Mouse (Mus musculus) stomach, postnatal 0 days (tissue): ENCODE measurements around the gene Tspan33. TPM values are rescaled to one million over a fixed set of nuclear protein-coding genes. Genes with fewer than 3 reads are reported as not detected.

Experiments
- ATAC-seq: fragments of 200-750 bp; cut with Nextera tagmentation; 2 replicates; pipeline ENCODE4 v1.8.0; 2017; ENCODE audit not compliant: low FRiP score, low TSS enrichment
- DNase-seq: peaks from one replicate; pipeline ENCODE4 v3.0.0-alpha.2; 2016; ENCODE audit warnings: low spot score
- H3K27ac ChIP-seq: fragments of 300-500 bp; sonication (generic); replicated peaks from 2 replicates; pipeline ENCODE4 v1.5.1; 2014; ENCODE audit warnings: mild to moderate bottlenecking, control low read depth
- H3K27me3 ChIP-seq: fragments of 300-500 bp; sonication (generic); 2 replicates; pipeline ENCODE4 v1.6.1; 2014; ENCODE audit warnings: low read length; ENCODE audit not compliant: control insufficient read depth, insufficient read depth
- H3K36me3 ChIP-seq: fragments of 300-500 bp; sonication (generic); 2 replicates; pipeline ENCODE4 v1.6.1; 2014; ENCODE audit warnings: low read length, mixed read lengths; ENCODE audit not compliant: control insufficient read depth, insufficient read depth
- H3K4me1 ChIP-seq: fragments of 300-500 bp; sonication (generic); replicated peaks from 2 replicates; pipeline ENCODE4 v1.6.1; 2014; ENCODE audit warnings: antibody characterized with exemption; ENCODE audit not compliant: control insufficient read depth, insufficient read depth
- H3K4me2 ChIP-seq: fragments of 300-500 bp; sonication (generic); replicated peaks from 2 replicates; pipeline ENCODE4 v1.6.1; 2014; ENCODE audit warnings: low read depth, mild to moderate bottlenecking, control low read depth, moderate library complexity
- H3K4me3 ChIP-seq: fragments of 300-500 bp; sonication (generic); 2 replicates; pipeline ENCODE4 v1.5.1; 2014; ENCODE audit warnings: low read depth, low read length, control low read depth
- H3K9ac ChIP-seq: fragments of 300-500 bp; sonication (generic); 2 replicates; pipeline ENCODE4 v1.6.1; 2014; ENCODE audit warnings: mild to moderate bottlenecking, low read length, control low read depth, mixed read lengths
- H3K9me3 ChIP-seq: fragments of 300-500 bp; sonication (generic); 2 replicates; pipeline ENCODE4 v1.6.1; 2016; ENCODE audit warnings: low read length; ENCODE audit not compliant: control insufficient read depth
- CTCF ChIP-seq: IDR thresholded peaks from 2 replicates; pipeline ENCODE4 v1.5.1; 2016; ENCODE audit warnings: antibody characterized with exemption, low read depth, mild to moderate bottlenecking, moderate library complexity
- EP300 ChIP-seq: optimal IDR thresholded peaks from 2 replicates; pipeline ENCODE3; 2016; ENCODE audit warnings: antibody characterized with exemption
- WGBS: fragments of 180-500 bp; shearing (Covaris S2); extraction: QIAGEN DNeasy Blood & Tissue Kit; methylation state at CpG from one replicate; pipeline ENCODE4 v1.1.7; 2014; 5-methylcytosine and 5-hydroxymethylcytosine counted together
- polyA plus RNA-seq: library from polyadenylated mRNA; unstranded; fragments of >200 nt; fragmentation: Nextera tagmentation; extraction: Ambion mirVana; gene quantifications from 2 replicates; pipeline ENCODE4 v1.2.1, GENCODE M21; 2015

The Tspan33 gene
- polyA plus RNA-seq, 1 experiment from 2014 or later, result 4.0 TPM

DNA sequence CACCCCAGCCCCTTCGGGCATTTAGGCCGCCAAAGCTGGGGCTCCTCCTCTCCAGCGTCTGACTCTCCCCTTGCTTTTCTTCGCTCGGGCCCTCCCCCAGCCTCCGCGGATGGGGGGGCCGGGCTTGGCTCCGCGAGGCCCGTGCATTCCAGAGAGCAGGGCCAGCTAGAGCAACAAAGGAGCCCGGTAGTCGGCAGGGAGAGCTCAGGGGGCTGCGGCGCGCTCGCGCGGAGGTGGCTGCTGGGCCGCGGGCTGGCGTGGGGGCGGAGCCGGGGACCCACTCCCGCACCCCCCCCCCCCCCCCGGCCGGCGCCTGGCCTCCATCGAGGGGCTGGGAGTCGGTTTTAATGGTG lies 41.3 kb downstream of the Tspan33 start, which contains the start of gene Smo:
Gene Smo, plus strand, starts transcription at position 168 of the 353 bp plus-strand sequence.
- 2% methylated on average over 17 of the region's 30 CpGs for WGBS
- DNase-seq, result peak; percentile 86
- Histone ChIP-seq H3K27me3 (no peaks in the 10 kb centered on the region), H3K36me3 (no peaks in the 10 kb centered on the region; the same call in 1 of the 2 replicates), H3K9me3 (no peaks in the 10 kb centered on the region), H3K9ac (peak within 1 kb of the TSS; percentile 99), H3K4me1 (no peaks in the 10 kb centered on the region; the same call in 1 of the 2 replicates), H3K27ac (peak within 1 kb of the TSS; percentile 97), H3K4me3 (peak within 1 kb of the TSS; percentile 85), H3K4me2 (peak within 1 kb of the TSS; percentile 81)
- TF ChIP-seq CTCF, result no peak
- no peak for TF ChIP-seq EP300
- peak; percentile 92 for ATAC-seq

- Histone ChIP-seq H3K9me3 (no peaks in the 10 kb centered on the region), H3K36me3 (no peaks in the 10 kb centered on the region; the same call in 1 of the 2 replicates), H3K4me3 (peak overlapping the region; percentile 85), H3K9ac (peak overlapping the region; percentile 99), H3K27ac (peak overlapping the region; percentile 97), H3K4me2 (peak overlapping the region; percentile 81), H3K27me3 (no peaks in the 10 kb centered on the region), H3K4me1 (no peaks in the 10 kb centered on the region; the same call in 1 of the 2 replicates)
- WGBS, result under 1% methylated on average over 71 of the region's 75 CpGs
- TF ChIP-seq CTCF (no peak), EP300 (no peak)
- DNase-seq, result peak; percentile 81
- ATAC-seq, result peak; percentile 76
These were observed 41.8 kb downstream of the Tspan33 start for GRCm38 (mm10) chr6:29735689-29736451.

DNA sequence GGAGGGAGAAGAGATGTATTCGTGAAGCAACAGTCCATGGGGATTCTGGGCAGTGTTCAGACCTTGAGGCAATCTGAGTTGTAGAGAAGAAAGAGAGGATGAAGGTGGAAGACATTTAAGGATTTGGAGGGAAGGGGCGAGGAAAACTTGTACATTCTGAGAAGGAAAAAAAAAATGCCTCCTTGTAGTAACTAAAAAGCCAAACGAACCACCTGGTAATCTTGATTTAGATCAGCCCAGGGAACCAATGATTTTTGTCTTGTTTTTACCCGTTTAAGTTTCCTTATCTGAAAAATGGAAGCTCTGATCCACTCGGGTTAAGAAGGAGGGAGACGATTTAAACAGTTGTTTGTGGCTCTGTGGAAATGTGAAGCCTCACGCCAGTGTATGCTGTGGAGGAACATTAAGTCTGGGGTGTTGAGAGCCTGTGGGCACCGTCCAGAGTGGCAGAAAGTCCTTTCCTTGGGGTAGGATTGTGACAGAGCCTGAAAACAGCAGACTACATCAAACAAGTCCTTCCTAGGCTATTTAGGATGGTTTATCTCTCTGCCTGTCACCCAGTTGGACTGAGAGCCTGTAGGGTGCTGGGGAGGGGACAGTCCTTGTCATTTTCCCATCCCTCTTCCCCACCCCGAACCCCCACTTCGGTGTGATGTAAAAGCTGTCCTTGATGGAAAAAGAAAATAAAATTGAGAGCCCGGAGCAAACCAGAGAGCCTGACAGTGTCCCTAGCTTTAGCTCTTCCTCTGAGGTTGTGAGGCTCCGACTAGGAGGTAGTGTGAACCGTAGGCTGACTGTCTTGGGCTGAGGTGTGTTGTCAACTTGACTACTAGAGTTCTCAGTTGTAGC lies 42.8 kb downstream of the Tspan33 start:
- Histone ChIP-seq H3K27me3 (no peaks in the 10 kb centered on the region), H3K4me2 (peak overlapping the region; percentile 81), H3K9me3 (no peaks in the 10 kb centered on the region), H3K27ac (peak overlapping the region; percentile 97), H3K36me3 (no peaks in the 10 kb centered on the region; the same call in 1 of the 2 replicates), H3K4me3 (peak overlapping the region; percentile 85), H3K9ac (peak overlapping the region; percentile 99), H3K4me1 (no peaks in the 10 kb centered on the region; the same call in 1 of the 2 replicates)
- ATAC-seq (no peak), DNase-seq (no peak)
- TF ChIP-seq EP300 (no peak), CTCF (no peak)
- 6% methylated on average over 13 of the region's 13 CpGs for WGBS

- WGBS, result 81% methylated on average over 3 of the region's 3 CpGs
- Histone ChIP-seq H3K9me3 (peaks cover 11% of the 10 kb centered on the region), H3K4me3 (no peak overlapping the region), H3K9ac (no peak overlapping the region), H3K27ac (no peak overlapping the region), H3K4me2 (no peak overlapping the region), H3K27me3 (no peaks in the 10 kb centered on the region), H3K4me1 (no peaks in the 10 kb centered on the region), H3K36me3 (no peaks in the 10 kb centered on the region; the same call in 1 of the 2 replicates)
- no peak for ATAC-seq
- DNase-seq, result no peak
- TF ChIP-seq EP300, result no peak
- no peak for TF ChIP-seq CTCF
These were observed 57.6 kb downstream of the Tspan33 start for GRCm38 (mm10) chr6:29751466-29752152.

GRCm38 (mm10) chr6:29753336-29753735 lies 59.3 kb downstream of the Tspan33 start:
- no peak overlapping the region for H3K4me3 ChIP-seq
- no peaks in the 10 kb centered on the region for H3K27me3 ChIP-seq
- H3K4me2 ChIP-seq, result no peak overlapping the region
- ATAC-seq (no peak), DNase-seq (no peak)
- H3K27ac ChIP-seq, result no peak overlapping the region
- TF ChIP-seq EP300, result no peak
- TF ChIP-seq CTCF, result no peak
- peaks cover 6% of the 10 kb centered on the region for H3K9me3 ChIP-seq
- no peaks in the 10 kb centered on the region for H3K4me1 ChIP-seq
- H3K36me3 ChIP-seq, result peaks cover 4% of the 10 kb centered on the region; the same call in 1 of the 2 replicates
- 91% methylated on average over 11 of the region's 11 CpGs for WGBS
- H3K9ac ChIP-seq, result no peak overlapping the region
